Mouse (Mus musculus): ENCODE results near the gene Prr12. TPM values are rescaled to one million over a fixed set of nuclear protein-coding genes. Genes with fewer than 3 reads are reported as not detected.

Prr12 gene
- polyA plus RNA-seq, 1 experiment from 2014 or later = 6.4 TPM

GRCm38 (mm10) chr7:45079856-45080255, 27.2 kb upstream of the Prr12 start:
- H3K4me3 ChIP-seq (ENCODE audit: low read depth, low read length) = no peak overlapping the region
- WGBS = under 1% methylated on average over 10 of the region's 10 CpGs
- ATAC-seq (peak; percentile 44), DNase-seq (ENCODE audit: low spot score) (peak; percentile 92)
- H3K4me1 ChIP-seq (ENCODE audit: insufficient read depth, low read depth, low read length) = no peaks in the 10 kb centered on the region
- no peak overlapping the region for H3K27ac ChIP-seq (ENCODE audit: low read length)
- no peak overlapping the region for H3K9ac ChIP-seq (replicated peaks; ENCODE audit: low read depth)
- no peaks in the 10 kb centered on the region for H3K9me3 ChIP-seq (ENCODE audit: low read length)
- H3K36me3 ChIP-seq (ENCODE audit: insufficient read depth, low read length) = peaks cover 16% of the 10 kb centered on the region
- TF ChIP-seq CTCF (IDR thresholded peaks at IDR 0.05) = peak; percentile 96
- TF ChIP-seq EP300 (IDR thresholded peaks at IDR 0.05) = no peak; the same call in 1 of the 2 replicates
- H3K27me3 ChIP-seq (replicated peaks; ENCODE audit: insufficient read depth, low read length) = no peaks in the 10 kb centered on the region
- no peak overlapping the region for H3K4me2 ChIP-seq (replicated peaks; ENCODE audit: low read depth, low read length)

GRCm38 (mm10) chr7:45078513-45078912, 25.8 kb upstream of the Prr12 start:
- no peak overlapping the region for H3K4me2 ChIP-seq (replicated peaks; ENCODE audit: low read depth, low read length)
- H3K4me3 ChIP-seq (ENCODE audit: low read depth, low read length) = no peak overlapping the region
- DNase-seq (ENCODE audit: low spot score) (peak; percentile 84), ATAC-seq (peak; percentile 30; the same call in 1 of the 2 replicates)
- 23% methylated on average over 9 of the region's 9 CpGs for WGBS
- TF ChIP-seq CTCF (IDR thresholded peaks at IDR 0.05) (peak; percentile 91), EP300 (IDR thresholded peaks at IDR 0.05) (no peak)
- no peaks in the 10 kb centered on the region for H3K4me1 ChIP-seq (ENCODE audit: insufficient read depth, low read depth, low read length)
- H3K9ac ChIP-seq (replicated peaks; ENCODE audit: low read depth) = no peak overlapping the region
- H3K9me3 ChIP-seq (ENCODE audit: low read length) = no peaks in the 10 kb centered on the region
- no peaks in the 10 kb centered on the region for H3K27me3 ChIP-seq (replicated peaks; ENCODE audit: insufficient read depth, low read length)
- peaks cover 16% of the 10 kb centered on the region for H3K36me3 ChIP-seq (ENCODE audit: insufficient read depth, low read length)
- H3K27ac ChIP-seq (ENCODE audit: low read length) = no peak overlapping the region

- no peaks in the 10 kb centered on the region for H3K9me3 ChIP-seq (ENCODE audit: low read length)
- no peaks in the 10 kb centered on the region for H3K4me1 ChIP-seq (ENCODE audit: insufficient read depth, low read depth, low read length)
- WGBS = 94% methylated on average over 2 of the region's 2 CpGs
- no peak overlapping the region for H3K9ac ChIP-seq (replicated peaks; ENCODE audit: low read depth)
- no peak overlapping the region for H3K4me2 ChIP-seq (replicated peaks; ENCODE audit: low read depth, low read length)
- H3K4me3 ChIP-seq (ENCODE audit: low read depth, low read length) = no peak overlapping the region
- DNase-seq (ENCODE audit: low spot score) (no peak), ATAC-seq (no peak)
- peaks cover 16% of the 10 kb centered on the region for H3K36me3 ChIP-seq (ENCODE audit: insufficient read depth, low read length)
- no peaks in the 10 kb centered on the region for H3K27me3 ChIP-seq (replicated peaks; ENCODE audit: insufficient read depth, low read length)
- H3K27ac ChIP-seq (ENCODE audit: low read length) = no peak overlapping the region
- TF ChIP-seq CTCF (IDR thresholded peaks at IDR 0.05) (no peak), EP300 (IDR thresholded peaks at IDR 0.05) (no peak)
Measured at GRCm38 (mm10) chr7:45077829-45078228, 25.1 kb upstream of the Prr12 start.

- WGBS = 91% methylated on average over 14 of the region's 14 CpGs
- peaks cover 16% of the 10 kb centered on the region for H3K36me3 ChIP-seq (ENCODE audit: insufficient read depth, low read length)
Measured at GRCm38 (mm10) chr7:45077322-45077721, 24.6 kb upstream of the Prr12 start.

GRCm38 (mm10) chr7:45076501-45076900, 23.8 kb upstream of the Prr12 start:
- Histone ChIP-seq H3K27ac (ENCODE audit: low read length) (no peak overlapping the region), H3K4me1 (ENCODE audit: insufficient read depth, low read depth, low read length) (no peaks in the 10 kb centered on the region), H3K27me3 (replicated peaks; ENCODE audit: insufficient read depth, low read length) (no peaks in the 10 kb centered on the region), H3K9ac (replicated peaks; ENCODE audit: low read depth) (no peak overlapping the region), H3K4me2 (replicated peaks; ENCODE audit: low read depth, low read length) (no peak overlapping the region), H3K4me3 (ENCODE audit: low read depth, low read length) (no peak overlapping the region), H3K36me3 (ENCODE audit: insufficient read depth, low read length) (peaks cover 16% of the 10 kb centered on the region), H3K9me3 (ENCODE audit: low read length) (no peaks in the 10 kb centered on the region)
- DNase-seq (ENCODE audit: low spot score) = no peak
- no peak for ATAC-seq
- TF ChIP-seq CTCF (IDR thresholded peaks at IDR 0.05) = no peak
- no peak for TF ChIP-seq EP300 (IDR thresholded peaks at IDR 0.05)
- 90% methylated on average over 30 of the region's 30 CpGs for WGBS

More at GRCm38 (mm10) chr7:45077322-45077721, 24.6 kb upstream of the Prr12 start:
- TF ChIP-seq EP300 (IDR thresholded peaks at IDR 0.05) (no peak), CTCF (IDR thresholded peaks at IDR 0.05) (no peak)
- no peak overlapping the region for H3K4me2 ChIP-seq (replicated peaks; ENCODE audit: low read depth, low read length)
- ATAC-seq = no peak
- no peak overlapping the region for H3K9ac ChIP-seq (replicated peaks; ENCODE audit: low read depth)
- DNase-seq (ENCODE audit: low spot score) = no peak
- no peaks in the 10 kb centered on the region for H3K27me3 ChIP-seq (replicated peaks; ENCODE audit: insufficient read depth, low read length)
- no peak overlapping the region for H3K27ac ChIP-seq (ENCODE audit: low read length)
- H3K9me3 ChIP-seq (ENCODE audit: low read length) = no peaks in the 10 kb centered on the region
- H3K4me3 ChIP-seq (ENCODE audit: low read depth, low read length) = no peak overlapping the region
- no peaks in the 10 kb centered on the region for H3K4me1 ChIP-seq (ENCODE audit: insufficient read depth, low read depth, low read length)

GRCm38 (mm10) chr7:45075405-45075804, 22.7 kb upstream of the Prr12 start:
- Histone ChIP-seq H3K27ac (ENCODE audit: low read length) (no peak overlapping the region), H3K4me1 (ENCODE audit: insufficient read depth, low read depth, low read length) (no peaks in the 10 kb centered on the region), H3K9me3 (ENCODE audit: low read length) (no peaks in the 10 kb centered on the region), H3K36me3 (ENCODE audit: insufficient read depth, low read length) (peaks cover 16% of the 10 kb centered on the region), H3K4me3 (ENCODE audit: low read depth, low read length) (no peak overlapping the region), H3K9ac (replicated peaks; ENCODE audit: low read depth) (no peak overlapping the region), H3K4me2 (replicated peaks; ENCODE audit: low read depth, low read length) (no peak overlapping the region), H3K27me3 (replicated peaks; ENCODE audit: insufficient read depth, low read length) (no peaks in the 10 kb centered on the region)
- DNase-seq (ENCODE audit: low spot score) (no peak), ATAC-seq (peak; percentile 12; the same call in 1 of the 2 replicates)
- TF ChIP-seq CTCF (IDR thresholded peaks at IDR 0.05) (no peak), EP300 (IDR thresholded peaks at IDR 0.05) (no peak)
- WGBS = 53% methylated on average over 4 of the region's 4 CpGs

GRCm38 (mm10) chr7:45073949-45074348, 21.3 kb upstream of the Prr12 start:
- H3K9me3 ChIP-seq (ENCODE audit: low read length) = no peaks in the 10 kb centered on the region
- no peak overlapping the region for H3K27ac ChIP-seq (ENCODE audit: low read length)
- H3K27me3 ChIP-seq (replicated peaks; ENCODE audit: insufficient read depth, low read length) = no peaks in the 10 kb centered on the region
- ATAC-seq (no peak), DNase-seq (ENCODE audit: low spot score) (no peak)
- TF ChIP-seq EP300 (IDR thresholded peaks at IDR 0.05) = no peak
- TF ChIP-seq CTCF (IDR thresholded peaks at IDR 0.05) = no peak
- WGBS = 94% methylated on average over 12 of the region's 12 CpGs
- no peak overlapping the region for H3K9ac ChIP-seq (replicated peaks; ENCODE audit: low read depth)
- H3K4me1 ChIP-seq (ENCODE audit: insufficient read depth, low read depth, low read length) = no peaks in the 10 kb centered on the region
- peaks cover 16% of the 10 kb centered on the region for H3K36me3 ChIP-seq (ENCODE audit: insufficient read depth, low read length)
- H3K4me3 ChIP-seq (ENCODE audit: low read depth, low read length) = no peak overlapping the region
- no peak overlapping the region for H3K4me2 ChIP-seq (replicated peaks; ENCODE audit: low read depth, low read length)
